Mouse (Mus musculus): ENCODE measurements at regions not wholly inside any gene's neighbourhood (a gene's known extent, or its start where the extent isn't known, plus 50 kb on each side); places are given as distances from the start of the nearest gene placed in this dataset.

GRCm38 (mm10) chr1:76629861-76630260 is 885.0 kb downstream of the Epha4 start:
- Histone ChIP-seq H3K27ac (no peak overlapping the region), H3K4me2 (no peak overlapping the region), H3K4me3 (replicated peaks) (no peak overlapping the region), H3K9ac (no peak overlapping the region), H3K4me1 (no peaks in the 10 kb centered on the region), H3K9me3 (no peaks in the 10 kb centered on the region), H3K36me3 (no peaks in the 10 kb centered on the region), H3K27me3 (replicated peaks) (0 out of 2 replicates have a peak, but pooled peaks cover 3% of the 10 kb centered on the region)
- ATAC-seq (ENCODE audit: insufficient read depth, low FRiP score, low read depth): no peak

- WGBS: 78% methylated on average over 1 of the region's 1 CpGs
- Histone ChIP-seq H3K36me3 (no peaks in the 10 kb centered on the region), H3K27ac (no peak overlapping the region), H3K27me3 (replicated peaks) (0 out of 2 replicates have a peak, but pooled peaks cover 3% of the 10 kb centered on the region), H3K4me3 (replicated peaks) (no peak overlapping the region), H3K9ac (no peak overlapping the region), H3K4me2 (no peak overlapping the region), H3K9me3 (no peaks in the 10 kb centered on the region), H3K4me1 (no peaks in the 10 kb centered on the region)
- no peak for ATAC-seq (ENCODE audit: insufficient read depth, low FRiP score, low read depth)
These were observed 880.8 kb downstream of the Epha4 start for GRCm38 (mm10) chr1:76634071-76634470.

DNA sequence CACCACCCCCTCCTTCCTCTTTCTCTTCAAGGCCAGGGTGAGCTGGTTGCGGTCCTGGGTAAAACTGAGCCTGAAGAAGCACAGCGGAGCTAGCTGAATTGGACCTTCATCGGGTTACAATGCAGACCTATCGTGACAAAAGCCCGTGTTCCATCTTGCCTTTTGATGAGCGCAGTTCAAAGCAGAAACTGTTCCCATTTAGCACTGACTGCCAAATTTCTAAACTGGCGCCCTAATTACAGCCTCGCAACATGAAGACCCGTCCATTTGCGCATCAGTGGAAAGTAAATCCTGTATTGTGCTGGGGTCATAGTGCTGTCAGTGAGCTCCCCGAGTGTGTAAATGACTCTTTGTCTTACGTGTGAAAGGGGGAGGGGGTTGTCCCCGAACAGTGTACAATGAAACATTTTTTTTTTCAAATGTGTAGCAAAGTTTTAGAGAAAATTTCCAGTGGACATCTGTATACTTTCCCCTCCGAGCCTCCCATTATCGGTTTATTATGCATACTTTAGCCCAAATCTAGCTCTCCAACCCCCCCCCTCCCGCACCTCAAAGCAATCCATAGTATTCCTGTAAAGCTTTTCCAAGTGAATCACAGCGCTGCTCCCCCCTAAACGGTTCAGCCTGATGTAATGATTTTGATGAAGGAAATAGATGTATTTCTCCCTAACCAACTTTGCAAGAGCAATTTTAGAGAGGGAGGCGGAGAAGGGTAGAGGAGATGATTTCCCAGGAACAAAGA is 877.4 kb downstream of the Epha4 start:
- Histone ChIP-seq H3K9me3 (no peaks in the 10 kb centered on the region), H3K27me3 (replicated peaks) (0 out of 2 replicates have a peak, but pooled peaks cover 3% of the 10 kb centered on the region), H3K4me2 (no peak overlapping the region), H3K4me1 (no peaks in the 10 kb centered on the region), H3K9ac (no peak overlapping the region), H3K36me3 (no peaks in the 10 kb centered on the region), H3K27ac (no peak overlapping the region), H3K4me3 (replicated peaks) (no peak overlapping the region)
- ATAC-seq (ENCODE audit: insufficient read depth, low FRiP score, low read depth): no peak
- WGBS: 83% methylated on average over 19 of the region's 19 CpGs

DNA sequence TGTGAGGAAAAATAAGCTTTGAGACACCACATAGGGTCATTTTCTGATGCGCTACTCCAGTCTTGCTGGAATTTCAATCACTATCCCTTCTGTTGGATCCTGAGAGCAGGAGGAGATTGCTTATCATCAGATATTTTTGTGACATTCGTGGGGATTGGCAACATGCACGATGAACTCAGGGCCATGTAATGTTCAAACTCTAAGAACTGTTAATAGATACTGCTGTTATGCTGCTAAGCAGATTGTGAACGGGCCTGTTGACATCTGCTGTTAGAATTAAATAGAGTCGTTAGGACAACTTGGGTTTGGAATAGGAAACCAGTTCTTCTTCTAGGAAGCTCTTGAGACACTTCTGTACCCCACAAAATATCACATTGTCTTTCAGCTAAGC is 876.9 kb downstream of the Epha4 start:
- no peak overlapping the region for H3K9ac ChIP-seq
- 81% methylated on average over 5 of the region's 5 CpGs for WGBS
- H3K36me3 ChIP-seq: no peaks in the 10 kb centered on the region
- H3K27me3 ChIP-seq (replicated peaks): 0 out of 2 replicates have a peak, but pooled peaks cover 3% of the 10 kb centered on the region
- no peak for ATAC-seq (ENCODE audit: insufficient read depth, low FRiP score, low read depth)
- no peaks in the 10 kb centered on the region for H3K4me1 ChIP-seq
- H3K4me2 ChIP-seq: no peak overlapping the region
- H3K4me3 ChIP-seq (replicated peaks): no peak overlapping the region
- H3K27ac ChIP-seq: no peak overlapping the region
- H3K9me3 ChIP-seq: no peaks in the 10 kb centered on the region

GRCm38 (mm10) chr1:76641181-76641711 is 873.6 kb downstream of the Epha4 start:
- Histone ChIP-seq H3K4me2 (no peak overlapping the region), H3K27ac (no peak overlapping the region), H3K9ac (no peak overlapping the region), H3K4me1 (no peaks in the 10 kb centered on the region), H3K36me3 (no peaks in the 10 kb centered on the region), H3K27me3 (replicated peaks) (no peaks in the 10 kb centered on the region), H3K9me3 (no peaks in the 10 kb centered on the region), H3K4me3 (replicated peaks) (no peak overlapping the region)
- WGBS: 74% methylated on average over 3 of the region's 3 CpGs
- ATAC-seq (ENCODE audit: insufficient read depth, low FRiP score, low read depth): no peak

DNA sequence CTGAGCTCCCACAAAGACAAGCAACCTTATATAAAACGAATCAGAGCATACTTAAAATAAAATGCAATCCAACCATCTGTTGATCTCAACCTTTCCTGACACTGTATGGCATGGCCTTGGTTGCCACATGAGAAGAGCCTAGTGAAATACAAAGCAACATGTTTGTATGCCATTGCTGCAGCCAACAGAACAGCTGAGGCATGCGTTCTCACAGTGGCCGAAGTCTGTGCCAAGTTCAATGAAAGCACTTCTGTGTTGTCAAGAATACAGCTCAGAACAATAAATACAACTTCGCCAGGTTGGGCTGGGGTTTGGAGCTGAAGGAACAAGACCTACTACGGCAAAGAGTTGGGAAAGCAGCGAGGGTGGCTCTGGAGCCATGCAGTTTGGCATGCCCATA is 872.2 kb downstream of the Epha4 start:
- Histone ChIP-seq H3K4me3 (replicated peaks) (no peak overlapping the region), H3K4me2 (no peak overlapping the region), H3K27ac (no peak overlapping the region), H3K27me3 (replicated peaks) (no peaks in the 10 kb centered on the region), H3K36me3 (no peaks in the 10 kb centered on the region), H3K9ac (no peak overlapping the region), H3K9me3 (no peaks in the 10 kb centered on the region), H3K4me1 (no peaks in the 10 kb centered on the region)
- ATAC-seq (ENCODE audit: insufficient read depth, low FRiP score, low read depth): no peak
- WGBS: 88% methylated on average over 6 of the region's 6 CpGs

DNA sequence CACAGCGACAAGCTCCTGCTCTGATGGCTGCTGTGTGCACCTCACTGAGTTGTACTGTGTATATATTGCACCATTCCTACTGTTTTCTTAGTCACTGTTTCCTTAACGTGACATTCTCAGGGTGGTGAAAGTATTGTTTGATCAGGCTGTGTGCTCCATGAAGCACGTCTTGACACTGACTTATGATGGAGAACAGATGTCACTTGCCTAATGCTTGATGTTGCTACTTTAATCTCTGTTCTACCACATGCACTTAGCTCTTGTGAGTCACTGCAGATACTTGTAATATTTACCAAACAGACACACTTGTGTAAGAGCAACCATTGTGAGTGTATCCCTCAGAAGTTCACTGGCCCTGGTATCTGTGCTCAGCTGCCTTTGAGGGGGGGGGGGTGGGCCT is 870.0 kb downstream of the Epha4 start:
- no peak for ATAC-seq (ENCODE audit: insufficient read depth, low FRiP score, low read depth)
- Histone ChIP-seq H3K4me2 (no peak overlapping the region), H3K4me1 (no peaks in the 10 kb centered on the region), H3K4me3 (replicated peaks) (no peak overlapping the region), H3K9ac (no peak overlapping the region), H3K27ac (no peak overlapping the region), H3K36me3 (no peaks in the 10 kb centered on the region), H3K27me3 (replicated peaks) (no peaks in the 10 kb centered on the region), H3K9me3 (no peaks in the 10 kb centered on the region)
- 42% methylated on average over 3 of the region's 3 CpGs for WGBS

GRCm38 (mm10) chr1:76654826-76655225 is 860.1 kb downstream of the Epha4 start:
- Histone ChIP-seq H3K27me3 (replicated peaks) (no peaks in the 10 kb centered on the region), H3K9ac (no peak overlapping the region), H3K27ac (no peak overlapping the region), H3K4me1 (no peaks in the 10 kb centered on the region), H3K36me3 (no peaks in the 10 kb centered on the region), H3K4me3 (replicated peaks) (no peak overlapping the region), H3K4me2 (no peak overlapping the region), H3K9me3 (no peaks in the 10 kb centered on the region)
- 51% methylated on average over 1 of the region's 1 CpGs for WGBS
- ATAC-seq (ENCODE audit: insufficient read depth, low FRiP score, low read depth): no peak

GRCm38 (mm10) chr1:76658228-76658627 is 856.7 kb downstream of the Epha4 start:
- Histone ChIP-seq H3K9ac (no peak overlapping the region), H3K4me2 (no peak overlapping the region), H3K27me3 (replicated peaks) (no peaks in the 10 kb centered on the region), H3K36me3 (no peaks in the 10 kb centered on the region), H3K9me3 (no peaks in the 10 kb centered on the region), H3K27ac (no peak overlapping the region), H3K4me3 (replicated peaks) (no peak overlapping the region), H3K4me1 (no peaks in the 10 kb centered on the region)
- 75% methylated on average over 4 of the region's 4 CpGs for WGBS
- no peak for ATAC-seq (ENCODE audit: insufficient read depth, low FRiP score, low read depth)

DNA sequence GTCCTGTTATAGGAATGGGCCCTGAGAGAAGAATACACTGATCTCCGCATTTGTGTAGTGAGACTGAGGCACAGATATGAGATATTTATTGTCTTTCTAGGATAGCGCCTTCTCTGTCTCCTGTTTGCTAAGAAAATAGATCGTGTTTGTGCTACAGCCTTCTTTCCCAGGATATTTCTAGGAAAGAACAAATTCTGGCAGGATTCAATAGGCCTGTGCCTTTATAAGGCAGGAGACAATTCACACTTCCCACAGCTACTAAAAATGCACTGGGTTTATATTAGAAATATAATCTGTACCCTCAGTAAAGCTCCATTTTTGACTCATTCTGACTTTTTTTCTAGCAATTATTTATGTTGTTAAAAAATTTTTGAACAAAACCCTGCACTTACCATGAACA is 854.7 kb downstream of the Epha4 start:
- no peak overlapping the region for H3K27ac ChIP-seq
- no peaks in the 10 kb centered on the region for H3K9me3 ChIP-seq
- H3K4me1 ChIP-seq: no peaks in the 10 kb centered on the region
- H3K4me3 ChIP-seq (replicated peaks): no peak overlapping the region
- no peak overlapping the region for H3K4me2 ChIP-seq
- no peak for ATAC-seq (ENCODE audit: insufficient read depth, low FRiP score, low read depth)
- no peak overlapping the region for H3K9ac ChIP-seq
- H3K36me3 ChIP-seq: no peaks in the 10 kb centered on the region
- no peaks in the 10 kb centered on the region for H3K27me3 ChIP-seq (replicated peaks)
- WGBS: 92% methylated on average over 3 of the region's 3 CpGs

GRCm38 (mm10) chr1:76664381-76664780 is 850.5 kb downstream of the Epha4 start:
- Histone ChIP-seq H3K4me1 (no peaks in the 10 kb centered on the region), H3K4me3 (replicated peaks) (no peak overlapping the region), H3K9ac (no peak overlapping the region), H3K4me2 (no peak overlapping the region), H3K9me3 (no peaks in the 10 kb centered on the region), H3K27ac (no peak overlapping the region), H3K36me3 (no peaks in the 10 kb centered on the region), H3K27me3 (replicated peaks) (no peaks in the 10 kb centered on the region)
- 74% methylated on average over 4 of the region's 4 CpGs for WGBS
- ATAC-seq (ENCODE audit: insufficient read depth, low FRiP score, low read depth): no peak

GRCm38 (mm10) chr1:76676836-76677235 is 838.1 kb downstream of the Epha4 start:
- Histone ChIP-seq H3K4me1 (no peaks in the 10 kb centered on the region), H3K27me3 (replicated peaks) (no peaks in the 10 kb centered on the region), H3K36me3 (no peaks in the 10 kb centered on the region), H3K27ac (no peak overlapping the region), H3K9ac (no peak overlapping the region), H3K4me3 (replicated peaks) (no peak overlapping the region), H3K9me3 (no peaks in the 10 kb centered on the region), H3K4me2 (no peak overlapping the region)
- WGBS: 51% methylated on average over 6 of the region's 6 CpGs
- no peak for ATAC-seq (ENCODE audit: insufficient read depth, low FRiP score, low read depth)

- no peaks in the 10 kb centered on the region for H3K4me1 ChIP-seq
- H3K4me3 ChIP-seq (replicated peaks): no peak overlapping the region
- WGBS: 82% methylated on average over 2 of the region's 2 CpGs
- H3K9ac ChIP-seq: no peak overlapping the region
- H3K4me2 ChIP-seq: no peak overlapping the region
- no peak for ATAC-seq (ENCODE audit: insufficient read depth, low FRiP score, low read depth)
- H3K27ac ChIP-seq: no peak overlapping the region
- H3K27me3 ChIP-seq (replicated peaks): no peaks in the 10 kb centered on the region
- no peaks in the 10 kb centered on the region for H3K36me3 ChIP-seq
- H3K9me3 ChIP-seq: no peaks in the 10 kb centered on the region
These were observed 809.3 kb downstream of the Epha4 start for GRCm38 (mm10) chr1:76705556-76705955.

Measured in stomach, embryonic 15.5 days (tissue).